Mouse (Mus musculus): ENCODE results near the gene Fam129a.
A peak's percentile ranks its signal among the peaks of the same experiment; 100 is the strongest.

Gene Fam129a

DNA sequence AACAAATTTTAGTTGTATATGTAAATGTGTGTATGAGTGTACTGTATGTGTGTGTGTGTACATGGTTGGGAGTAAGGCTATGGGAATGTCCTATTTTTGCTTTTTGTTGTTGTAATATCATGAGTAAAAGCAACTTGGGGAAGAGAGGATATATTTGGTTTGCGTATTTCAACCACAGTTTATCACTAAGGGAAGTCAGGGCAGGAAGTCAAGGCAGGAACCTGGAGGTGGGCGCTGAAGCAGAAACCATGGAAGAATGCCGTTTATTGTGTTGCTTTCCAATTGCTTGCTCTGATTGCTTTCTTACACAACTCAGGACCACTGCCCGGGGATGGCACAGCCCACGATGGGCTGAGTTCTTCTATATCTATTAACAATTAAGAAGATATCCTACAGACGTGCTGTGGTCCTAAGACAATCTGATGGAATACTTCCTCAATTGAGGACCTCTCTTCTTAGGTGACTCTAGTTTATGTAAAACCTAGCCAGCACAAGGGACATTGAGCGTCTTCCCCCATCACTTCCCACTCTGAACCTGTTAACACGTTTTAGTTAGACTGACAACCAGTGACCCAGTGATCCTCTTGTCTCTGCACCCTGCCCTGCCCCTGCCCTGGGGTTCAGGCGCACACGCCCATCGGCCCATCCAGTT lies 13.7 kb downstream of the Fam129a start:
- no peak for DNase-seq

DNA sequence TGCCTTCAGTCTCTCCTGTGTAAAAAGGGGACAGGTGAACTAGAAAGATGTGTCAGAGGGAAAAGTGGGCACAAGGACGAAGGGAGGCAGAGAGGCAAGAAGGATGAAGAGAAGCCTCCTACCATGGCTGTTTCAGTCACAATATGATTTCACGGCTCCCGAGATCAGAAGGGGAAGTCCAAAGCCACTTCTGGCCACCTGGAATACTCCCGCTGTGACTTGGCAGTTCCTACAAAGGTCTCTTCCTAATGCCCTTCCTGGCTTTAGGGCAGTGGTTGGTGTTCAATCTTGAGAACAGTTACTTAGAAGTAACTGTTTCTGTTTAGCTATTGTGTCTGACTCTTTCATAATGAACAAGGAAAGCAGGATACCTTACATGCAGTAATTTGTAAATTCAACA lies 14.7 kb downstream of the Fam129a start:
- DNase-seq, result no peak

- DNase-seq, result no peak
Measured at GRCm38 (mm10) chr1:151592085-151593017, 21.4 kb downstream of the Fam129a start.

DNA sequence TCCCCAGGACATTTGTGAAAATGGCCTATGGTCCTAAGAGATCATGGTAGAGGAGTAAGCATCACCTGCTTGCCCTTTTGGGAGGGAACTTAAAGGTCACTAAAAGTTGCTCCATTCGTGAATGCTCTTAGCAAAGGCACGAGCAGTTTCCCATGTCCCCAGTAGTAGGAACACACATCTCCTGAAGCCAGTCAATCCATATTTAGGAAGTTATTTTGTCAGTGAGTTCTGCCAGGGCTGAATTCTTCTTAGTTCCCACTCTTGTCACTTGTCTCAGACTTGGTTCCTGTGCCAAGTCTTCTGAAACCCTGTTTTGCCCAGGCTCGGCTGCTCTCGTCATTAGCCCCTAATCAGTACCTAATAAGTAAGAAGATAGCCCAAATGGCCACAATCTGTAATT lies 23.9 kb downstream of the Fam129a start:
- DNase-seq, result no peak

- no peak for DNase-seq
Measured at GRCm38 (mm10) chr1:151595600-151596299, 24.8 kb downstream of the Fam129a start.

DNA sequence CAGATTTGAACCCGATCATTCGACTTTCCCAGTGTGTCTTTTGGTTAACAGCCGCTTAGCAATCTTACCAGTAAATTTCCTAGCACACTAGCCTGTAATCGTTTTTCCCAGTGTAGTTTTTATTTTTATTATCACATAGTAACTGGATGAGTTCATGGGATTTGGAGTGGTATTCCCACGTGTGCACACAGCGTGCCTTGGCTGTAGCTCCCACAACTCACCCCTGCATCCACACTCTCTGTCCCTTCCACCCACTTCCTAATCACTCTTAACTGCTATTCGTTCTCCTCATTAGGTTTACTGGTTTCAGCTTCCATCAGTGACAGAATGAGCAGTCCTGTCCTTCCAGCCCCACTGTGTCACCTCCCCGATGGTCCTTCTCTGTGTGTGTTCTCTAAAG lies 25.6 kb downstream of the Fam129a start:
- DNase-seq, result no peak

GRCm38 (mm10) chr1:151597677-151598297 lies 26.8 kb downstream of the Fam129a start:
- no peak for DNase-seq

DNA sequence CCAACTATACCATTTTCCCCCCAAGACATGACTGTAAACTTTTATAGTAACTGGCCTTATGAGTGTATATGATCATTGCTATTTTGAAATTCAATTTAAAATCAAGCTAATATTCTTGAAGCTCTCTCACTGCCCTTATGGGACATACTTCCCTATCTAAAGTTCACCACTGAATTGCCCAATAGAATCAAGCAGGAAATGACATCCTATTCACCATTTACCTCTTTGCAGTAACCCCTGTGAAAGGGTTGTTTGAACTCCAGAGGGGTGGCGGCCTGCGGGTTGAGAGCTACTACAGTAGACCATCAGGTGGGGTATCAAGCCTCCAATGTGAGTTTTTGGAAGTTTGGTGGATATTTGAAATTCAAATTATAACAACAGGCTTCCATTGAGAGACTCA lies 27.9 kb downstream of the Fam129a start:
- DNase-seq, result no peak

DNA sequence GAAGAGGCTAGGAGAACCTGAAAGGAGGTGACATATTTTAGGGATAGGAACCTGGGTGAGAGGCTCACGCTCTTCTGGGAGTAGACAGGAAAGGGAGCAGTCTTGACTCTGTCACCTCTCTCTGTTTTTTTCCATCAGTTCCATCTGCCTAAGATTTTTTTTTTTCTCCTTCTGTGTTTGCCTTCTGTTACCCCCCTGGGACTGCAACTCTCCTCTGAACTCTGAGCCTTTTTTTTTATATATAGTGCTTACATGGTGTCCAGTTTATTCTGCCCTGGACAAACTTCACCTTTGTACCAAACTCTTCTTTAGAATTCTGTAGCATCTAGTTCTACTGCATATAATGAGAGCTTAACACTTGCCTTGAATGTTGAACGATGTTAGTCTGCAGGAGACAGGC lies 33.3 kb downstream of the Fam129a start:
- DNase-seq, result no peak

DNA sequence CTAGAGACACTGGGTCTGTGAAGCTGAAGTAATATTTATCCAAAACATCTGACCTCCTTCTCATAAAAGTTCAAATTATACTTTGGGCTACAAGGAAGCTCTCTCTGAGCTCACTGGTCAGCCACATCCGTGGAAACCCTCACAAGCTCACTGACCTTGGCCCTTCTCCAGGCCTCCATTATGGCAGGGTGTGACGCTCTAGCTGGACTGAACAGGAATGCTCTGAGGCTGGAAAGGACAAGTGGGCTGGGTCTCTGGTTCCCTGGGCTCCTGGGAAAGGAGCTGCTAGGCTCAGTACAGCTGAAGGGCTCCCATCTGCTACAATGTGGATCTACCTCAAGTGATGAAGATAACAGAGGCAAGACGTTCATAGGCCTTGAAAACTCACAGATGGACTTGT lies 37.0 kb downstream of the Fam129a start:
- DNase-seq, result peak; percentile 68

- no peak for DNase-seq
Measured at GRCm38 (mm10) chr1:151610621-151611020, 39.6 kb downstream of the Fam129a start.

- DNase-seq, result peak; percentile 23
Measured at GRCm38 (mm10) chr1:151614320-151614935, 43.4 kb downstream of the Fam129a start.

- DNase-seq, result no peak
Measured at GRCm38 (mm10) chr1:151615625-151616024, 44.6 kb downstream of the Fam129a start.

GRCm38 (mm10) chr1:151616555-151617205 lies 45.7 kb downstream of the Fam129a start:
- DNase-seq, result no peak

DNA sequence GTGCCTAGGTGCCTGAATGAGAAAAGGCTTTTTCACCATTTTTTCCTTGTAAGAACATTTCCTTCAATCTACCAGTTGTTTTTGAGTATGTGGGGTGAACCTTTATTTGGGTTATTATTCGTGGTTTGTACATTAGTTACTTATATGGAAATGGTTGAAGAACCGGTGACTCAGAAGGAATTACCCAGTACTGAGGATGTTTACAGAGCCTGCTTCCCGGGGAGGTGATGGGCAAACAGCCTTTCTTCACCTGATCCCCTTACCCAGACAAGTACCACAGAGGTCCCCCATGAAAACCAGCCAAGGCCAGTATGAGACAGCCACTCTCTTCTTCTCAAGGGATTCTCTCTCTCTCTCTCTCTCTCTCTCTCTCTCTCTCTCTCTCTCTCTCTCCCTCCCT lies 47.3 kb downstream of the Fam129a start:
- no peak for DNase-seq

- DNase-seq, result peak; percentile 32
Measured at GRCm38 (mm10) chr1:151619281-151619711, 48.3 kb downstream of the Fam129a start.

DNA sequence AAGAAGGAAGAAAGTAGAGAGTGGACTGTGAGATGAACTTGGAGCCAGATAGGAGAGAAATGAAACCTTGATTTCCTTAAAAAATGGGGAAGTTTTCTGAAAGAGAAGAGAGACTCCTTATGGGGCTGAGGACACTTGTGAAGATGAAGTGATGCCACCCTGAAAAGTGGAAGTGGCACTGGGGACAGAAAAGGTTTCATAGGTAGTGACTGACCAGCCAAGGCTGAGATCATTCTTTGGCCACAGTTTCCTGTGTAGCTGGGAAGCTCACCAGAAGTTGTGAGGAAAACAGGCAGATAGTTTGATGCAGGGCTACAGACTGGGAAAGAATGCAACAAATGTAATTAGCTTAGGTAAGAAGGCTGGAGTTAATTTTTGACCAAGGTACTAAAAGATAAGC lies 49.7 kb downstream of the Fam129a start:
- no peak for DNase-seq

GRCm38 (mm10) chr1:151624442-151625226 lies 53.6 kb downstream of the Fam129a start:
- no peak for DNase-seq

DNA sequence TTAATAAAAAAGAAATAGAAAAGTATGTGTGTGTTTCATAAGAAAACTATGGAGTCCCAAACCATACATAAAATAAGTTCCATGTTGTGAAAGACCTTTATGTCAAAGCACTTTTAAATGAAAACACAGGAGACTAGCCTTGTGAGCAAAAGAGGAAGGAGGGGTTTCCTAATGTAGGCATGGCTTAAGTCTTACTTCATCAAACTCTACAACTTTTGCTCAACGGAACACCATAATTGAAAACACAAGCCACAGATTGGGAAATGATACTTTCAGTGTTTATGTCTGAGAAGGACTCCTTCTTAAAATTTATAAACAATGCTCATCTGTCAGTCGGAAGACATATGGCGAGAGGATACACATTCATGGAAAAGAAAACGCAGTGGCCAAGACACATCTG lies 54.3 kb downstream of the Fam129a start:
- no peak for DNase-seq

DNA sequence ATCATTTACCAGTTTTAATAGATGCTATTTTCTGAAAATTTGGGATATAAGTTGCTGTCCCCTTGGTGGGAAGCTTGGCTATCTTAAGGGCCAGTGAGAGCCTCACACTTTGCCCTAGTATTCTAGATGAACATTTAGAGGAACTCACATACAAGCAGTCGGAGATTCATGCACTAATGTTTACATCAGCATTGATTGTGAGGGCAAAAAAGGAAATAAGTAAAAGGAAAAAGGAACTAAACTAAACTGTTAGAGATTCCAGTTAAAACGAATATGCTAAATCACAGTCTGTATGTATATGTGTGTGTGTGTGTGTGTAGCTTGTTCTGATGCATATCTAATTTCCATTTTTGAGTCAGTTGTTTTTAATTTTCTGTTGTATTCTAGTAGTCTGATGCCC lies 54.7 kb downstream of the Fam129a start:
- no peak for DNase-seq

GRCm38 (mm10) chr1:151626631-151627030 lies 55.6 kb downstream of the Fam129a start:
- no peak for DNase-seq

Data from kidney, adult 9 months (tissue).